Mouse (Mus musculus): ENCODE measurements at regions not wholly inside any gene's neighbourhood (a gene's known extent, or its start where the extent isn't known, plus 50 kb on each side); places are given as distances from the start of the nearest gene placed in this dataset.

- TF ChIP-seq FLI1 (IDR thresholded peaks at IDR 0.05; ENCODE audit: low read length), result no peak
- TF ChIP-seq GATA1 (IDR thresholded peaks at IDR 0.05; ENCODE audit: borderline replicate concordance, low read length), result no peak
These were observed 416.2 kb upstream of the Clnk start for GRCm38 (mm10) chr5:39292849-39293248.

All from megakaryocyte, embryonic 14.5 days (primary cell).